10 mouse cellular contexts compared by ENCODE assay signal in genomic region chr10:41474981-41475391, GRCm38 (mm10). TPM values are rescaled to one million over a fixed set of nuclear protein-coding genes. Genes with fewer than 3 reads are reported as not detected.
A peak's percentile ranks its signal among the peaks of the same experiment; 100 is the strongest.
DNase-seq lines count a peak whose midpoint lies in the region; ATAC-seq and TF ChIP-seq lines count a peak whose summit lies in the region.
"Had no signal": no experiment of that assay in that cellular context is flagged by ENCODE, and none has a peak within 500 bp of the region (broad histone marks: within the 10 kb centered on the region; RNA-seq: fewer than 3 reads in every experiment).

No protein-coding gene starts in this region.

- H3K27ac ChIP-seq in neural tube, embryonic 13.5 days (replicated peaks) = no peak overlapping the region
- H3K27ac ChIP-seq in heart, embryonic 15.5 days = peak overlapping the region; percentile 87
- peak overlapping the region; percentile 26 for H3K27ac ChIP-seq in liver, postnatal 0 days (ENCODE audit: low read depth)
- H3K27ac ChIP-seq in stomach, postnatal 0 days (replicated peaks) = peak overlapping the region; percentile 92
- no peak overlapping the region for H3K27ac ChIP-seq in midbrain, postnatal 0 days (ENCODE audit: low read depth, low read length)
- H3K27ac ChIP-seq: hindbrain, embryonic 15.5 days had no signal

- H3K4me2 ChIP-seq in neural tube, embryonic 13.5 days = peak overlapping the region; percentile 78; the same call in 1 of the 2 replicates
- H3K4me2 ChIP-seq in heart, embryonic 15.5 days = peak overlapping the region; percentile 85
- no peak overlapping the region for H3K4me2 ChIP-seq in liver, postnatal 0 days (ENCODE audit: low read depth, low read length)
- no peak overlapping the region for H3K4me2 ChIP-seq in stomach, postnatal 0 days (replicated peaks; ENCODE audit: low read depth)
- no peak overlapping the region for H3K4me2 ChIP-seq in midbrain, postnatal 0 days (ENCODE audit: low read depth, low read length, poor library complexity, severe bottlenecking)

- DNase-seq in neural tube, embryonic 10.5 days (ENCODE audit: extremely low spot score, low spot score) = no peak
- no peak for DNase-seq in liver, postnatal 0 days
- peak; percentile 46 for DNase-seq in stomach, postnatal 0 days (ENCODE audit: low spot score)
- no peak for DNase-seq in cerebellum, adult 11-12 months
- DNase-seq in cerebellum, postnatal 4 days (ENCODE audit: low spot score in 2 of 2) = no peak
- DNase-seq in midbrain, postnatal 0 days (ENCODE audit: low spot score) = no peak
- DNase-seq: cerebellum, adult 9-11 months had no signal

- no peaks in the 10 kb centered on the region for H3K27me3 ChIP-seq in neural tube, embryonic 13.5 days
- no peaks in the 10 kb centered on the region for H3K27me3 ChIP-seq in heart, embryonic 15.5 days
- peaks cover 11% of the 10 kb centered on the region for H3K27me3 ChIP-seq in liver, postnatal 0 days (ENCODE audit: insufficient read depth, low read length)
- no peaks in the 10 kb centered on the region for H3K27me3 ChIP-seq in stomach, postnatal 0 days (ENCODE audit: control insufficient read depth, insufficient read depth, low read length)
- no peaks in the 10 kb centered on the region for H3K27me3 ChIP-seq in midbrain, postnatal 0 days (ENCODE audit: insufficient read depth, low read length)
- H3K27me3 ChIP-seq: hindbrain, embryonic 15.5 days had no signal

- H3K4me3 ChIP-seq in neural tube, embryonic 13.5 days = no peak overlapping the region
- H3K4me3 ChIP-seq in heart, embryonic 15.5 days = no peak overlapping the region
- no peak overlapping the region for H3K4me3 ChIP-seq in liver, postnatal 0 days (ENCODE audit: low read depth, low read length)
- H3K4me3 ChIP-seq in stomach, postnatal 0 days (ENCODE audit: low read depth, low read length) = no peak overlapping the region
- no peak overlapping the region for H3K4me3 ChIP-seq in midbrain, postnatal 0 days (ENCODE audit: low read depth, low read length)

- TF ChIP-seq EP300 in liver, postnatal 0 days (IDR thresholded peaks at IDR 0.05; ENCODE audit: low read depth) = no peak
- TF ChIP-seq EP300 in stomach, postnatal 0 days (optimal IDR thresholded peaks at IDR 0.05) = no peak

- no peak for TF ChIP-seq CTCF in liver, postnatal 0 days (IDR thresholded peaks at IDR 0.05; ENCODE audit: low read depth)
- TF ChIP-seq CTCF in stomach, postnatal 0 days (IDR thresholded peaks at IDR 0.05; ENCODE audit: low read depth) = no peak
- TF ChIP-seq CTCF in midbrain, postnatal 0 days (IDR thresholded peaks at IDR 0.05) = no peak

- no peaks in the 10 kb centered on the region for H3K9me3 ChIP-seq in neural tube, embryonic 13.5 days
- no peaks in the 10 kb centered on the region for H3K9me3 ChIP-seq in heart, embryonic 15.5 days (replicated peaks)
- no peaks in the 10 kb centered on the region for H3K9me3 ChIP-seq in liver, postnatal 0 days (ENCODE audit: low read length)
- H3K9me3 ChIP-seq in stomach, postnatal 0 days (ENCODE audit: control insufficient read depth, low read length) = no peaks in the 10 kb centered on the region
- H3K9me3 ChIP-seq in midbrain, postnatal 0 days (ENCODE audit: low read length) = no peaks in the 10 kb centered on the region
- H3K9me3 ChIP-seq: hindbrain, embryonic 15.5 days had no signal

- H3K36me3 ChIP-seq in neural tube, embryonic 13.5 days = peaks cover 11% of the 10 kb centered on the region
- H3K36me3 ChIP-seq in heart, embryonic 15.5 days = peaks cover 15% of the 10 kb centered on the region; the same call in 1 of the 2 replicates
- peaks cover 7% of the 10 kb centered on the region; the same call in 1 of the 2 replicates for H3K36me3 ChIP-seq in liver, postnatal 0 days (replicated peaks; ENCODE audit: insufficient read depth, low read length)
- H3K36me3 ChIP-seq in stomach, postnatal 0 days (ENCODE audit: control insufficient read depth, insufficient read depth, low read length) = 0 out of 2 replicates have a peak, but pooled peaks cover 3% of the 10 kb centered on the region
- no peaks in the 10 kb centered on the region for H3K36me3 ChIP-seq in midbrain, postnatal 0 days (ENCODE audit: insufficient read depth, low read length)
- H3K36me3 ChIP-seq: hindbrain, embryonic 15.5 days had no signal

- H3K4me1 ChIP-seq in neural tube, embryonic 13.5 days (replicated peaks) = peaks cover 36% of the 10 kb centered on the region
- H3K4me1 ChIP-seq in heart, embryonic 15.5 days (replicated peaks) = peaks cover 48% of the 10 kb centered on the region
- peaks cover 46% of the 10 kb centered on the region for H3K4me1 ChIP-seq in liver, postnatal 0 days (ENCODE audit: insufficient read depth)
- 0 out of 2 replicates have a peak, but pooled peaks cover 3% of the 10 kb centered on the region for H3K4me1 ChIP-seq in stomach, postnatal 0 days (replicated peaks; ENCODE audit: control insufficient read depth, insufficient read depth)
- no peaks in the 10 kb centered on the region for H3K4me1 ChIP-seq in midbrain, postnatal 0 days (ENCODE audit: insufficient read depth, low read length)

- H3K9ac ChIP-seq in neural tube, embryonic 13.5 days = no peak overlapping the region
- H3K9ac ChIP-seq in heart, embryonic 15.5 days = no peak overlapping the region
- H3K9ac ChIP-seq in liver, postnatal 0 days (replicated peaks) = no peak overlapping the region
- H3K9ac ChIP-seq in stomach, postnatal 0 days (ENCODE audit: low read length) = no peak overlapping the region
- H3K9ac ChIP-seq in midbrain, postnatal 0 days (replicated peaks; ENCODE audit: low read length, poor library complexity, severe bottlenecking) = no peak overlapping the region

- 93% methylated on average over 1 of the region's 1 CpGs for WGBS in neural tube, embryonic 13.5 days
- WGBS in heart, embryonic 15.5 days = 47% methylated on average over 1 of the region's 1 CpGs
- WGBS in liver, postnatal 0 days (ENCODE audit: insufficient replicate concordance) = 65% methylated on average over 1 of the region's 1 CpGs
- 13% methylated on average over 1 of the region's 1 CpGs for WGBS in stomach, postnatal 0 days
- WGBS in midbrain, postnatal 0 days = 87% methylated on average over 1 of the region's 1 CpGs

- ATAC-seq in neural tube, embryonic 13.5 days (ENCODE audit: low read depth) = no peak
- no peak for ATAC-seq in heart, embryonic 15.5 days (replicated peaks; ENCODE audit: insufficient number of reproducible peaks, insufficient read depth, low FRiP score, low read depth)
- no peak for ATAC-seq in liver, postnatal 0 days
- peak; percentile 43 for ATAC-seq in stomach, postnatal 0 days (ENCODE audit: low FRiP score, low TSS enrichment)
- no peak for ATAC-seq in midbrain, postnatal 0 days (ENCODE audit: low FRiP score)

RNA-seq across cellular contexts. Expression of gene Mical1, which starts 1.1 kb away (rescaled TPM):
- polyA plus RNA-seq in neural tube, embryonic 13.5 days (2015; fragmentation: Nextera tagmentation; extraction: Ambion mirVana) = 35.3 and 36.0 TPM in 2 replicates
- 35.0 and 41.4 TPM in 2 replicates for polyA plus RNA-seq in heart, embryonic 15.5 days (2015; fragmentation: Nextera tagmentation; extraction: Ambion mirVana)
- 4.3 TPM in 2 replicates for polyA plus RNA-seq in liver, postnatal 0 days (2015; fragmentation: Nextera tagmentation; extraction: Ambion mirVana)
- polyA plus RNA-seq in stomach, postnatal 0 days (2015; fragmentation: Nextera tagmentation; extraction: Ambion mirVana) = 23.0 and 25.9 TPM in 2 replicates
- 24.1 and 24.6 TPM in 2 replicates for total RNA-seq in midbrain, postnatal 0 days (2014; rRNA removed)
- polyA plus RNA-seq in midbrain, postnatal 0 days (2015; fragmentation: Nextera tagmentation; extraction: Ambion mirVana) = 18.7 and 21.2 TPM in 2 replicates

RNA-seq across cellular contexts. Expression of gene Smpd2, which starts 15.2 kb away (rescaled TPM):
- polyA plus RNA-seq in neural tube, embryonic 13.5 days (2015; fragmentation: Nextera tagmentation; extraction: Ambion mirVana) = 28.4 and 33.8 TPM in 2 replicates
- polyA plus RNA-seq in heart, embryonic 15.5 days (2015; fragmentation: Nextera tagmentation; extraction: Ambion mirVana) = 50.5 and 53.7 TPM in 2 replicates
- polyA plus RNA-seq in liver, postnatal 0 days (2015; fragmentation: Nextera tagmentation; extraction: Ambion mirVana) = 17.9 and 19.7 TPM in 2 replicates
- 51.5 and 52.9 TPM in 2 replicates for polyA plus RNA-seq in stomach, postnatal 0 days (2015; fragmentation: Nextera tagmentation; extraction: Ambion mirVana)
- 34.4 and 36.9 TPM in 2 replicates for total RNA-seq in midbrain, postnatal 0 days (2014; rRNA removed)
- polyA plus RNA-seq in midbrain, postnatal 0 days (2015; fragmentation: Nextera tagmentation; extraction: Ambion mirVana) = 43.5 and 44.0 TPM in 2 replicates

RNA-seq across cellular contexts. Expression of gene Ppil6, which starts 15.3 kb away (rescaled TPM):
- 1.9 and 2.3 TPM in 2 replicates for polyA plus RNA-seq in neural tube, embryonic 13.5 days (2015; fragmentation: Nextera tagmentation; extraction: Ambion mirVana)
- 1.4 and 2.2 TPM in 2 replicates for polyA plus RNA-seq in heart, embryonic 15.5 days (2015; fragmentation: Nextera tagmentation; extraction: Ambion mirVana)
- 0.22 and 0.25 TPM in 2 replicates for polyA plus RNA-seq in liver, postnatal 0 days (2015; fragmentation: Nextera tagmentation; extraction: Ambion mirVana)
- 2.4 and 2.5 TPM in 2 replicates for polyA plus RNA-seq in stomach, postnatal 0 days (2015; fragmentation: Nextera tagmentation; extraction: Ambion mirVana)
- 1.8 and 2.3 TPM in 2 replicates for total RNA-seq in midbrain, postnatal 0 days (2014; rRNA removed)
- polyA plus RNA-seq in midbrain, postnatal 0 days (2015; fragmentation: Nextera tagmentation; extraction: Ambion mirVana) = 4.7 and 5.3 TPM in 2 replicates

RNA-seq across cellular contexts. Expression of gene Zbtb24, which starts 24.8 kb away (rescaled TPM):
- polyA plus RNA-seq in neural tube, embryonic 13.5 days (2015; fragmentation: Nextera tagmentation; extraction: Ambion mirVana) = 19.3 and 21.6 TPM in 2 replicates
- 11.4 and 14.0 TPM in 2 replicates for polyA plus RNA-seq in heart, embryonic 15.5 days (2015; fragmentation: Nextera tagmentation; extraction: Ambion mirVana)
- polyA plus RNA-seq in liver, postnatal 0 days (2015; fragmentation: Nextera tagmentation; extraction: Ambion mirVana) = 3.9 and 4.7 TPM in 2 replicates
- polyA plus RNA-seq in stomach, postnatal 0 days (2015; fragmentation: Nextera tagmentation; extraction: Ambion mirVana) = 8.6 and 9.8 TPM in 2 replicates
- total RNA-seq in midbrain, postnatal 0 days (2014; rRNA removed) = 17.2 and 22.3 TPM in 2 replicates
- 15.5 and 15.8 TPM in 2 replicates for polyA plus RNA-seq in midbrain, postnatal 0 days (2015; fragmentation: Nextera tagmentation; extraction: Ambion mirVana)

RNA-seq across cellular contexts. Expression of gene Cd164, which starts 44.2 kb away (rescaled TPM):
- 63.5 and 71.8 TPM in 2 replicates for polyA plus RNA-seq in neural tube, embryonic 13.5 days (2015; fragmentation: Nextera tagmentation; extraction: Ambion mirVana)
- polyA plus RNA-seq in heart, embryonic 15.5 days (2015; fragmentation: Nextera tagmentation; extraction: Ambion mirVana) = 168 and 174 TPM in 2 replicates
- 77.8 and 93.3 TPM in 2 replicates for polyA plus RNA-seq in liver, postnatal 0 days (2015; fragmentation: Nextera tagmentation; extraction: Ambion mirVana)
- polyA plus RNA-seq in stomach, postnatal 0 days (2015; fragmentation: Nextera tagmentation; extraction: Ambion mirVana) = 112 and 116 TPM in 2 replicates
- total RNA-seq in midbrain, postnatal 0 days (2014; rRNA removed) = 29.3 and 31.2 TPM in 2 replicates
- 44.5 and 48.2 TPM in 2 replicates for polyA plus RNA-seq in midbrain, postnatal 0 days (2015; fragmentation: Nextera tagmentation; extraction: Ambion mirVana)

Comparison
In these comparisons a context has a peak if more than half of its experiments do, and no peak if none do; other contexts are left out.
1. H3K27ac ChIP-seq: peak in heart, embryonic 15.5 days (single experiment), liver, postnatal 0 days (single experiment) and stomach, postnatal 0 days (single experiment); none in neural tube, embryonic 13.5 days (single experiment) and midbrain, postnatal 0 days (single experiment).
2. H3K4me2 ChIP-seq: peak in neural tube, embryonic 13.5 days (single experiment) and heart, embryonic 15.5 days (single experiment); none in liver, postnatal 0 days (single experiment), stomach, postnatal 0 days (single experiment) and midbrain, postnatal 0 days (single experiment).